Mouse (Mus musculus): ENCODE measurements around the gene Sftpa1. TPM values are rescaled to one million over a fixed set of nuclear protein-coding genes. Genes with fewer than 3 reads are reported as not detected.

Sftpa1 gene
- polyA plus RNA-seq, 1 experiment from 2014 or later = not detected

- H3K27me3 ChIP-seq (replicated peaks; ENCODE audit: control insufficient read depth, insufficient read depth, low read length) = no peaks in the 10 kb centered on the region
- H3K9me3 ChIP-seq (ENCODE audit: control insufficient read depth, low read length) = no peaks in the 10 kb centered on the region
- peak; percentile 19 for DNase-seq (ENCODE audit: low spot score)
- no peak for ATAC-seq (ENCODE audit: low read depth)
- H3K9ac ChIP-seq (ENCODE audit: low read depth, low read length) = no peak overlapping the region
- WGBS = 49% methylated on average over 6 of the region's 6 CpGs
- no peak overlapping the region for H3K4me3 ChIP-seq (ENCODE audit: low read depth, low read length)
- H3K27ac ChIP-seq (replicated peaks; ENCODE audit: low read depth, low read length) = no peak overlapping the region
- no peaks in the 10 kb centered on the region for H3K4me1 ChIP-seq (ENCODE audit: control insufficient read depth, insufficient read depth, low read length)
- no peak overlapping the region for H3K4me2 ChIP-seq (ENCODE audit: low read depth, low read length)
- H3K36me3 ChIP-seq (ENCODE audit: control insufficient read depth, insufficient read depth, low read length) = no peaks in the 10 kb centered on the region
Measured at GRCm38 (mm10) chr14:41146035-41146434, 14.5 kb downstream of the Sftpa1 start.

GRCm38 (mm10) chr14:41146922-41147321 lies 15.3 kb downstream of the Sftpa1 start:
- Histone ChIP-seq H3K4me1 (ENCODE audit: control insufficient read depth, insufficient read depth, low read length) (no peaks in the 10 kb centered on the region), H3K9me3 (ENCODE audit: control insufficient read depth, low read length) (no peaks in the 10 kb centered on the region), H3K4me2 (ENCODE audit: low read depth, low read length) (no peak overlapping the region), H3K36me3 (ENCODE audit: control insufficient read depth, insufficient read depth, low read length) (no peaks in the 10 kb centered on the region), H3K27ac (replicated peaks; ENCODE audit: low read depth, low read length) (no peak overlapping the region), H3K9ac (ENCODE audit: low read depth, low read length) (no peak overlapping the region), H3K4me3 (ENCODE audit: low read depth, low read length) (no peak overlapping the region), H3K27me3 (replicated peaks; ENCODE audit: control insufficient read depth, insufficient read depth, low read length) (no peaks in the 10 kb centered on the region)
- DNase-seq (ENCODE audit: low spot score) (no peak), ATAC-seq (ENCODE audit: low read depth) (no peak)
- 80% methylated on average over 3 of the region's 3 CpGs for WGBS

DNA sequence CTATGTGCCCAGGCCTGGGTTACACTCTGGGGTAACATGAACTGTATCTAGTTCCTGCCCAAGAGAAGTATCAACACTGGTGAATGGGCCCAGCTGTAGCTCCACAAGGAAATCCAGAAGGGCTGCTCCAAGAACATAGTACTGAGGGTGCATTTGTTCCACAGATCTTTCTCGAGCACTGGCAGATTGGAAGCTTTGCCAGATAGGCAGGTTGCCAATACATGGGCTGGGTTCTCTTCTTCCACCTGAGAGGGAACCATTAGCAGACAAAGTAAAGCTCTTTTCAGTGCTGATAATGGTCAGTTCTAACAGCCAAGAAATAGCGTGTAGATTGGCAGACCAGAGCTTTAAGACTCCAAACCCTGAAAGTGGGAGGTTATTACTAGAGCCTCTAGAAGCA lies 15.8 kb downstream of the Sftpa1 start:
- DNase-seq (ENCODE audit: low spot score) (no peak), ATAC-seq (ENCODE audit: low read depth) (no peak)
- Histone ChIP-seq H3K27me3 (replicated peaks; ENCODE audit: control insufficient read depth, insufficient read depth, low read length) (no peaks in the 10 kb centered on the region), H3K9ac (ENCODE audit: low read depth, low read length) (no peak overlapping the region), H3K4me3 (ENCODE audit: low read depth, low read length) (no peak overlapping the region), H3K27ac (replicated peaks; ENCODE audit: low read depth, low read length) (no peak overlapping the region), H3K36me3 (ENCODE audit: control insufficient read depth, insufficient read depth, low read length) (no peaks in the 10 kb centered on the region), H3K4me2 (ENCODE audit: low read depth, low read length) (no peak overlapping the region), H3K4me1 (ENCODE audit: control insufficient read depth, insufficient read depth, low read length) (no peaks in the 10 kb centered on the region), H3K9me3 (ENCODE audit: control insufficient read depth, low read length) (no peaks in the 10 kb centered on the region)
- 67% methylated on average over 2 of the region's 2 CpGs for WGBS

GRCm38 (mm10) chr14:41151220-41151898 lies 19.8 kb downstream of the Sftpa1 start, which contains the start of gene Mbl1:
Mbl1 (plus strand) TSS chr14:41151458.
- no peak for ATAC-seq (ENCODE audit: low read depth)
- Histone ChIP-seq H3K36me3 (ENCODE audit: control insufficient read depth, insufficient read depth, low read length) (no peaks in the 10 kb centered on the region), H3K4me2 (ENCODE audit: low read depth, low read length) (no peak within 1 kb of the TSS)

GRCm38 (mm10) chr14:41160076-41160475 lies 28.5 kb downstream of the Sftpa1 start:
- no peak overlapping the region for H3K4me2 ChIP-seq (ENCODE audit: low read depth, low read length)
- no peaks in the 10 kb centered on the region for H3K4me1 ChIP-seq (ENCODE audit: control insufficient read depth, insufficient read depth, low read length)
- 88% methylated on average over 4 of the region's 4 CpGs for WGBS
- no peak for DNase-seq (ENCODE audit: low spot score)
- no peak overlapping the region for H3K9ac ChIP-seq (ENCODE audit: low read depth, low read length)
- no peaks in the 10 kb centered on the region for H3K27me3 ChIP-seq (replicated peaks; ENCODE audit: control insufficient read depth, insufficient read depth, low read length)
- no peak overlapping the region for H3K4me3 ChIP-seq (ENCODE audit: low read depth, low read length)
- no peak overlapping the region for H3K27ac ChIP-seq (replicated peaks; ENCODE audit: low read depth, low read length)
- no peak for ATAC-seq (ENCODE audit: low read depth)
- no peaks in the 10 kb centered on the region for H3K36me3 ChIP-seq (ENCODE audit: control insufficient read depth, insufficient read depth, low read length)
- H3K9me3 ChIP-seq (ENCODE audit: control insufficient read depth, low read length) = no peaks in the 10 kb centered on the region

More at GRCm38 (mm10) chr14:41151220-41151898, 19.8 kb downstream of the Sftpa1 start, which contains the start of gene Mbl1:
- no peak for DNase-seq (ENCODE audit: low spot score)
- WGBS = 75% methylated on average over 7 of the region's 7 CpGs
- no peaks in the 10 kb centered on the region for H3K4me1 ChIP-seq (ENCODE audit: control insufficient read depth, insufficient read depth, low read length)
- no peaks in the 10 kb centered on the region for H3K27me3 ChIP-seq (replicated peaks; ENCODE audit: control insufficient read depth, insufficient read depth, low read length)
- H3K9ac ChIP-seq (ENCODE audit: low read depth, low read length) = no peak within 1 kb of the TSS
- H3K4me3 ChIP-seq (ENCODE audit: low read depth, low read length) = no peak within 1 kb of the TSS
- H3K27ac ChIP-seq (replicated peaks; ENCODE audit: low read depth, low read length) = no peak within 1 kb of the TSS
- no peaks in the 10 kb centered on the region for H3K9me3 ChIP-seq (ENCODE audit: control insufficient read depth, low read length)

- Histone ChIP-seq H3K4me3 (ENCODE audit: low read depth, low read length) (no peak overlapping the region), H3K27me3 (replicated peaks; ENCODE audit: control insufficient read depth, insufficient read depth, low read length) (no peaks in the 10 kb centered on the region), H3K36me3 (ENCODE audit: control insufficient read depth, insufficient read depth, low read length) (no peaks in the 10 kb centered on the region), H3K9me3 (ENCODE audit: control insufficient read depth, low read length) (no peaks in the 10 kb centered on the region), H3K9ac (ENCODE audit: low read depth, low read length) (no peak overlapping the region), H3K4me2 (ENCODE audit: low read depth, low read length) (no peak overlapping the region), H3K27ac (replicated peaks; ENCODE audit: low read depth, low read length) (no peak overlapping the region), H3K4me1 (ENCODE audit: control insufficient read depth, insufficient read depth, low read length) (no peaks in the 10 kb centered on the region)
- DNase-seq (ENCODE audit: low spot score) (peak; percentile 10), ATAC-seq (ENCODE audit: low read depth) (no peak)
- 6% methylated on average over 1 of the region's 1 CpGs for WGBS
Measured at GRCm38 (mm10) chr14:41160743-41161142, 29.2 kb downstream of the Sftpa1 start.

DNA sequence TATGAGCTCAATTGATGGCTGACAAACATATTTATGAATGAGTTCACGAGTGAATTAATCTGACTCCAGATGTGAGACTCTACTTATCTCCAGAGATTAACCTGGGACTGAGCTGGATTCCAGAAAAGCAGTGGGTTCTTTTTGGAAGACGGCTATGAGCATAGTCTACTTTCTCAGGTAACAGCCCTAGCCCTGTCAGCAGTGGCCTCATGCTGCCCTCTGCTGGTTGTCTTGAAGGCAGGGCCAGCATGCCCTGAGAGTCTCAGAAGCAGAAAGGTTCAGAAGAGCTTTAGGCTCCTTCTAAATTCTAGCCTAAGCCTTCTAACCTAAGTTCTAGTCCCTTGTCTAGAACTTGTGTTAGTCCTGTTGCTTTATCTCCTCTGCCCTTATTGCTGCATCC lies 31.1 kb downstream of the Sftpa1 start:
- no peak overlapping the region for H3K9ac ChIP-seq (ENCODE audit: low read depth, low read length)
- H3K27me3 ChIP-seq (replicated peaks; ENCODE audit: control insufficient read depth, insufficient read depth, low read length) = no peaks in the 10 kb centered on the region
- H3K4me2 ChIP-seq (ENCODE audit: low read depth, low read length) = no peak overlapping the region
- no peaks in the 10 kb centered on the region for H3K4me1 ChIP-seq (ENCODE audit: control insufficient read depth, insufficient read depth, low read length)
- WGBS = 10% methylated on average over 2 of the region's 2 CpGs
- no peak overlapping the region for H3K27ac ChIP-seq (replicated peaks; ENCODE audit: low read depth, low read length)
- H3K4me3 ChIP-seq (ENCODE audit: low read depth, low read length) = no peak overlapping the region
- peak; percentile 51 for DNase-seq (ENCODE audit: low spot score)
- no peak for ATAC-seq (ENCODE audit: low read depth)
- H3K9me3 ChIP-seq (ENCODE audit: control insufficient read depth, low read length) = no peaks in the 10 kb centered on the region
- H3K36me3 ChIP-seq (ENCODE audit: control insufficient read depth, insufficient read depth, low read length) = no peaks in the 10 kb centered on the region

- DNase-seq (ENCODE audit: low spot score) (no peak), ATAC-seq (ENCODE audit: low read depth) (no peak)
- Histone ChIP-seq H3K4me2 (ENCODE audit: low read depth, low read length) (no peak overlapping the region), H3K27me3 (replicated peaks; ENCODE audit: control insufficient read depth, insufficient read depth, low read length) (no peaks in the 10 kb centered on the region), H3K27ac (replicated peaks; ENCODE audit: low read depth, low read length) (no peak overlapping the region), H3K36me3 (ENCODE audit: control insufficient read depth, insufficient read depth, low read length) (no peaks in the 10 kb centered on the region), H3K9me3 (ENCODE audit: control insufficient read depth, low read length) (no peaks in the 10 kb centered on the region), H3K4me3 (ENCODE audit: low read depth, low read length) (no peak overlapping the region), H3K4me1 (ENCODE audit: control insufficient read depth, insufficient read depth, low read length) (no peaks in the 10 kb centered on the region), H3K9ac (ENCODE audit: low read depth, low read length) (no peak overlapping the region)
- 60% methylated on average over 5 of the region's 5 CpGs for WGBS
Measured at GRCm38 (mm10) chr14:41167278-41167677, 35.7 kb downstream of the Sftpa1 start.

GRCm38 (mm10) chr14:41168567-41168966 lies 37.0 kb downstream of the Sftpa1 start:
- 81% methylated on average over 1 of the region's 1 CpGs for WGBS
- ATAC-seq (ENCODE audit: low read depth) = no peak

More at GRCm38 (mm10) chr14:41168567-41168966, 37.0 kb downstream of the Sftpa1 start:
- Histone ChIP-seq H3K4me1 (ENCODE audit: control insufficient read depth, insufficient read depth, low read length) (no peaks in the 10 kb centered on the region), H3K9me3 (ENCODE audit: control insufficient read depth, low read length) (no peaks in the 10 kb centered on the region), H3K36me3 (ENCODE audit: control insufficient read depth, insufficient read depth, low read length) (no peaks in the 10 kb centered on the region), H3K27ac (replicated peaks; ENCODE audit: low read depth, low read length) (no peak overlapping the region), H3K9ac (ENCODE audit: low read depth, low read length) (no peak overlapping the region), H3K4me3 (ENCODE audit: low read depth, low read length) (no peak overlapping the region), H3K27me3 (replicated peaks; ENCODE audit: control insufficient read depth, insufficient read depth, low read length) (no peaks in the 10 kb centered on the region), H3K4me2 (ENCODE audit: low read depth, low read length) (no peak overlapping the region)
- no peak for DNase-seq (ENCODE audit: low spot score)

All from embryonic facial prominence, embryonic 14.5 days (tissue).